Mouse (Mus musculus): Measurements from ENCODE around the gene Phospho1. TPM values are rescaled to one million over a fixed set of nuclear protein-coding genes. Genes with fewer than 3 reads are reported as not detected.
A peak's percentile ranks its signal among the peaks of the same experiment; 100 is the strongest.

The Phospho1 gene
- polyA plus RNA-seq, 1 experiment = 278 TPM

DNA sequence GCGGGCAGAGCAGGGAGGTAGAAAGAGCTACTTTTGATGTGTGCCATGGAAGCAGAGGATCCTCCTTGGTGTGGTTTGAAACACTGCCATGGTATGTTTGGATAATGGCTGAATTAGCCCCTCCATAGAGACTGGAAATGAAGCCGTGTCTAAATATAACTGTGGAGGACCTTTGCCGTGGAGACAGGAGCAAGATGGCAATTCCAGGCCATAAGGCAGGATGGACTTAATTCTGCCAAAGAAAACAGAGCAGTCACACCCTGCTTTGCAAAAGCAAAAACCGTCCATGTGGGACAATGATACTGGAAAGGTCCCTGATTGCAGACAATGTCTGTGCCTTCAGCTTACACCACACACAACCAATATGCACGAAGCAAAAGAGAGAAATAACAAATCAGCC, 30.1 kb upstream of the Phospho1 start:
- Histone ChIP-seq H3K4me1 (ENCODE audit: control insufficient read depth, insufficient read depth, insufficient read length, low read length) (peaks cover 8% of the 10 kb centered on the region), H3K27me3 (ENCODE audit: control insufficient read depth, insufficient read depth, low read length) (peaks cover 11% of the 10 kb centered on the region), H3K27ac (ENCODE audit: insufficient read depth, low read depth, low read length) (no peak overlapping the region), H3K4me3 (ENCODE audit: low read depth, low read length) (no peak overlapping the region), H3K36me3 (ENCODE audit: control insufficient read depth, insufficient read depth, low read length) (no peaks in the 10 kb centered on the region)
- 66% methylated on average over 5 of the region's 5 CpGs for WGBS
- no peak for TF ChIP-seq POLR2A (IDR thresholded peaks at IDR 0.05; ENCODE audit: low read depth, low read length)
- TF ChIP-seq CTCF (IDR thresholded peaks at IDR 0.05; ENCODE audit: extremely low read depth, insufficient read length, insufficient replicate concordance, low read depth, low read length) = no peak

DNA sequence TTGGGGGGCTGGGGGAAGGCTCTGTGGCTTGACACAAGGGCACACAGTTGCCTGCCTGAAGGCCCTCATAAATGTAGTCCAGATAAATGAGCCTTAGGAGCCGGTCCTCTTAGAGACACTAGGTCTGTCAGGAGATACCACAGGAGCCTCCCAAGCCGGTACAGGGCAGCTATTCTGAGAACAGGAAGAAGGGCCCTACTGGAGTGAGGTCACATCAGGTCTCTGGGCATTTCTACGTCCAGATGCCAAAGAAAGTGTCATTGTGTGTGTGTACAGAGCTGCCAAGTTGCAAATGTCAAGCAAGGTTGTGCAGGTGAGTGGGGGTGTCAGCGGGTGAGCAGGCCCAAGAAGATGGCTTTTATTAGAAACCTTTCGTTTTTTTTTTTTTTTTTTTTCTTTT, 28.7 kb upstream of the Phospho1 start:
- 70% methylated on average over 5 of the region's 5 CpGs for WGBS
- Histone ChIP-seq H3K4me3 (ENCODE audit: low read depth, low read length) (no peak overlapping the region), H3K27ac (ENCODE audit: insufficient read depth, low read depth, low read length) (no peak overlapping the region), H3K4me1 (ENCODE audit: control insufficient read depth, insufficient read depth, insufficient read length, low read length) (peaks cover 12% of the 10 kb centered on the region), H3K36me3 (ENCODE audit: control insufficient read depth, insufficient read depth, low read length) (no peaks in the 10 kb centered on the region), H3K27me3 (ENCODE audit: control insufficient read depth, insufficient read depth, low read length) (peaks cover 11% of the 10 kb centered on the region)
- no peak for TF ChIP-seq CTCF (IDR thresholded peaks at IDR 0.05; ENCODE audit: extremely low read depth, insufficient read length, insufficient replicate concordance, low read depth, low read length)
- no peak for TF ChIP-seq POLR2A (IDR thresholded peaks at IDR 0.05; ENCODE audit: low read depth, low read length)

DNA sequence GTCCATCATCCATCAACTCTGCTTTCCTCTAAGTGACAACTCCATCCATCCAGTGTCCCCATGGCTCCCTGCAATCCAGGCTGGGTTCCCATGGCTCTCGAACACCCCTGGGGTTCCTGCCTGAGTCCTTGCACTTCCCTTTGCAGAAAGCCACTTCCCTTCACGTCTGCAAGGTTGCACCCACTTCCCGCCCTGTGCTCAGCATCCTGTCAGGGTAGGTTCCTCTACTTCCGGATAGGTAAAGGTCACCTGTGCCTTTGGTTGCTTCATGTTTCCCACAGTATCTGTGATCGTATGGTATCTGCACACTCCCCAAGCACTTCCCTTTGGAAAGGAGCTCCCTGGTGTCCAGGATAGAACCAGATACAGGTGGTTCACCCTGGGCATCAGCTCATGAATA, 19.3 kb upstream of the Phospho1 start:
- WGBS = 21% methylated on average over 5 of the region's 5 CpGs
- H3K4me1 ChIP-seq (ENCODE audit: control insufficient read depth, insufficient read depth, insufficient read length, low read length) = peaks cover 31% of the 10 kb centered on the region; the same call in 1 of the 2 replicates

DNA sequence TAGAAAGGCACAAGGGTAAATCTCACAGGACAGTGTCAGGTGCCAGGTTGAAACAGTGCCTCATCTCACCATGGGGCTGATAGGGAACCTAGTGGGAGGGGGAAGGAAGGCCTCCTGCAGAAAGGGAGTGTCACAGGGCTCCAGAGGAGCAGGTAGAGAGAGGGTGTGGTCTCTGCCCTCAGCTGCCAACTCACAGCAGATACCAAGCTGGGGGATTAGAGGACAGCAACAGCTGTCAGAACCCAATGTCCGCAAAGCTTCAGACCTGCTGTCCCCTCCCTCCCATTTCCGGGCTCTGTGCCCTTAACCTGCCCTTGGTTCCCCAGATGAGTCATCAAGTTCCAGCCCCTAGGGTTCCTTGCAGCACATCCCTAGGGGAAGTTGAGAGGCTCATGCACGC, 18.8 kb upstream of the Phospho1 start:
- Histone ChIP-seq H3K4me1 (ENCODE audit: control insufficient read depth, insufficient read depth, insufficient read length, low read length) (peaks cover 26% of the 10 kb centered on the region; the same call in 1 of the 2 replicates), H3K27me3 (ENCODE audit: control insufficient read depth, insufficient read depth, low read length) (no peaks in the 10 kb centered on the region), H3K4me3 (ENCODE audit: low read depth, low read length) (no peak overlapping the region), H3K27ac (ENCODE audit: insufficient read depth, low read depth, low read length) (peak overlapping the region; percentile 91), H3K36me3 (ENCODE audit: control insufficient read depth, insufficient read depth, low read length) (no peaks in the 10 kb centered on the region)
- 6% methylated on average over 3 of the region's 3 CpGs for WGBS
- TF ChIP-seq CTCF (IDR thresholded peaks at IDR 0.05; ENCODE audit: extremely low read depth, insufficient read length, insufficient replicate concordance, low read depth, low read length) (no peak), POLR2A (IDR thresholded peaks at IDR 0.05; ENCODE audit: low read depth, low read length) (peak; percentile 36; the same call in 1 of the 2 replicates)

More for the DNA sequence above, 19.3 kb upstream of the Phospho1 start:
- TF ChIP-seq POLR2A (IDR thresholded peaks at IDR 0.05; ENCODE audit: low read depth, low read length) (no peak), CTCF (IDR thresholded peaks at IDR 0.05; ENCODE audit: extremely low read depth, insufficient read length, insufficient replicate concordance, low read depth, low read length) (no peak)
- no peak overlapping the region for H3K4me3 ChIP-seq (ENCODE audit: low read depth, low read length)
- no peaks in the 10 kb centered on the region for H3K27me3 ChIP-seq (ENCODE audit: control insufficient read depth, insufficient read depth, low read length)
- H3K36me3 ChIP-seq (ENCODE audit: control insufficient read depth, insufficient read depth, low read length) = no peaks in the 10 kb centered on the region
- peak overlapping the region; percentile 91 for H3K27ac ChIP-seq (ENCODE audit: insufficient read depth, low read depth, low read length)

DNA sequence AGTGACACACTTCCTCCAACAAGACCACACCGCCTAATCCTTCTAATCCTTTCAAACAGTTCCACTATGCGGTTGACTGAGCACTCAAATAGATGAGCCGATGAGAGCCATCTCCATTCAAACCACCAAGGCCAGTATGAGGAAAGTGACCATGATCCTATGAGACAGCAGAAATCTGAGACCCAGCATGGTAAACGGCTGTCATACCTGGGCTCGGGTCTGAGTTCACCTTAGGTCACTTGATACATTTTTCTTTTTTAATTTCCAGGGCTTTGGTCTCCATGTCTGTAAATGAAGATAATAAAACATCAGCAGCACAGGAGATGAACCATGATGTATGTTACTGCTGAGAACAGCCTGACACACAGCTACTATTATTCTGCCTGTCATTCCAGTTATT, 16.4 kb upstream of the Phospho1 start:
- Histone ChIP-seq H3K36me3 (ENCODE audit: control insufficient read depth, insufficient read depth, low read length) (no peaks in the 10 kb centered on the region), H3K4me1 (ENCODE audit: control insufficient read depth, insufficient read depth, insufficient read length, low read length) (peaks cover 22% of the 10 kb centered on the region; the same call in 1 of the 2 replicates), H3K27ac (ENCODE audit: insufficient read depth, low read depth, low read length) (no peak overlapping the region), H3K27me3 (ENCODE audit: control insufficient read depth, insufficient read depth, low read length) (no peaks in the 10 kb centered on the region), H3K4me3 (ENCODE audit: low read depth, low read length) (no peak overlapping the region)
- 98% methylated on average over 5 of the region's 5 CpGs for WGBS
- no peak for TF ChIP-seq POLR2A (IDR thresholded peaks at IDR 0.05; ENCODE audit: low read depth, low read length)
- TF ChIP-seq CTCF (IDR thresholded peaks at IDR 0.05; ENCODE audit: extremely low read depth, insufficient read length, insufficient replicate concordance, low read depth, low read length) = no peak

DNA sequence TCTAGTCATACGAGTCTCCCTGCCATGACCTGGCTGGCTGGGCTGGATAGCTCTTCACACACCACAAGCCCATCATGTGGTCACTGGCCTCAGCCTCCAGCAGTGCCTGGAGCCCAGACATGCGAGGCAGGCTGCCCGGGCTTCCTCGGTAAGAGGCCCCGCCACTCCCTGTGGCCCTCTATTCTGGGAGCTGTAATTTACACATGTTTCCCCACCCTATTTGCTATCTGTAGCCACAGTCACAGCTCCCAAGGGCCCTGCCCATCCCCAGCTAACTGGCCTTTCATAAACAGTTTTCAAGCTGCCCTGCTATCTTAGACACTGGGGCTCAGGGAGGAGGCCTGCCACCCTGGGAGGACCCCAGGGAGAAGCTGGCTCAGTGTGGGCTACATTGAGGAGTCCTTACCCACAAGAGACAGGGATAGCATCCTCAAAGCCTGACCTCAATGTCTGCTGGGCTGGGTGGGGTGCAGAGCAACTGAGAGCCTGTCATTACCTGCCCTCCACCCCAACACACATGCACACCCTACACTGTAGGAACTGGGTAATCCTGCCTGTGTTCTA, 15.8 kb upstream of the Phospho1 start:
- Histone ChIP-seq H3K36me3 (ENCODE audit: control insufficient read depth, insufficient read depth, low read length) (no peaks in the 10 kb centered on the region), H3K4me1 (ENCODE audit: control insufficient read depth, insufficient read depth, insufficient read length, low read length) (peaks cover 22% of the 10 kb centered on the region; the same call in 1 of the 2 replicates), H3K27ac (ENCODE audit: insufficient read depth, low read depth, low read length) (no peak overlapping the region), H3K4me3 (ENCODE audit: low read depth, low read length) (no peak overlapping the region), H3K27me3 (ENCODE audit: control insufficient read depth, insufficient read depth, low read length) (no peaks in the 10 kb centered on the region)
- 36% methylated on average over 5 of the region's 5 CpGs for WGBS
- TF ChIP-seq POLR2A (IDR thresholded peaks at IDR 0.05; ENCODE audit: low read depth, low read length) (no peak), CTCF (IDR thresholded peaks at IDR 0.05; ENCODE audit: extremely low read depth, insufficient read length, insufficient replicate concordance, low read depth, low read length) (no peak)

DNA sequence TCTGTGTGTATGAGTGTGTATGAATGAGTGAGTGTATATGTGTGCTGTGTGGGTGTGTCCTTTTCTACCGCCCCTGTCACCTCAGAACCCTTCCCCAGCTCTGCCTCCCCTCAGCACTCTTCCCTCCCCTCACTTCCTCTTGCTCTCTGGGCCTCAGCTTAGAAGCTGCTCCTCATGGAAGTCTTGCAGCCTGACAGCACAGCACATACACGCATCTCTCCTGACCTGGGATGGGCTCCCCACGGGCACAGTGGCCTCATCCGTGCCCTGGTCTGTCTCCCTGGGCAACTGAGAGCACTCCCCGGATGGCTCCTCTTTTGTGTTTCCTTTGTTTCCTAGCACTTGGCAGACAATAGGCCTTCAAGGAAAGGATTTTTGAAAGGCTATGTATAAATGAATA, 14.7 kb upstream of the Phospho1 start:
- Histone ChIP-seq H3K4me1 (ENCODE audit: control insufficient read depth, insufficient read depth, insufficient read length, low read length) (peaks cover 20% of the 10 kb centered on the region; the same call in 1 of the 2 replicates), H3K27me3 (ENCODE audit: control insufficient read depth, insufficient read depth, low read length) (no peaks in the 10 kb centered on the region), H3K36me3 (ENCODE audit: control insufficient read depth, insufficient read depth, low read length) (no peaks in the 10 kb centered on the region), H3K4me3 (ENCODE audit: low read depth, low read length) (no peak overlapping the region), H3K27ac (ENCODE audit: insufficient read depth, low read depth, low read length) (no peak overlapping the region)
- WGBS = 80% methylated on average over 5 of the region's 5 CpGs
- TF ChIP-seq POLR2A (IDR thresholded peaks at IDR 0.05; ENCODE audit: low read depth, low read length) = no peak
- TF ChIP-seq CTCF (IDR thresholded peaks at IDR 0.05; ENCODE audit: extremely low read depth, insufficient read length, insufficient replicate concordance, low read depth, low read length) = no peak

Measured in small intestine, adult 2 months (tissue).